Mouse (Mus musculus): ENCODE measurements around the gene Naaladl2. TPM values are rescaled to one million over a fixed set of nuclear protein-coding genes. Genes with fewer than 3 reads are reported as not detected.

The Naaladl2 gene
- polyA plus RNA-seq, 1 experiment from 2014 or later, result 2.1 TPM

- no peaks in the 10 kb centered on the region for H3K36me3 ChIP-seq (ENCODE audit: insufficient read depth, low read length)
- H3K27me3 ChIP-seq (replicated peaks; ENCODE audit: insufficient read depth, low read length), result no peaks in the 10 kb centered on the region
- H3K4me3 ChIP-seq (ENCODE audit: low read depth, low read length), result no peak overlapping the region
- no peak overlapping the region for H3K4me2 ChIP-seq (replicated peaks; ENCODE audit: low read depth, low read length)
- DNase-seq (ENCODE audit: low spot score) (no peak), ATAC-seq (no peak)
- no peaks in the 10 kb centered on the region for H3K9me3 ChIP-seq (ENCODE audit: low read length)
- no peak overlapping the region for H3K9ac ChIP-seq (replicated peaks; ENCODE audit: low read depth)
- H3K4me1 ChIP-seq (ENCODE audit: insufficient read depth, low read depth, low read length), result no peaks in the 10 kb centered on the region
- TF ChIP-seq EP300 (IDR thresholded peaks at IDR 0.05) (no peak), CTCF (IDR thresholded peaks at IDR 0.05) (no peak)
- H3K27ac ChIP-seq (ENCODE audit: low read length), result no peak overlapping the region
These were observed 1095.8 kb downstream of the Naaladl2 start for GRCm38 (mm10) chr3:24048217-24048616.

- H3K4me2 ChIP-seq (replicated peaks; ENCODE audit: low read depth, low read length), result no peak overlapping the region
- H3K4me1 ChIP-seq (ENCODE audit: insufficient read depth, low read depth, low read length), result no peaks in the 10 kb centered on the region
- 93% methylated on average over 1 of the region's 1 CpGs for WGBS
- no peak overlapping the region for H3K9ac ChIP-seq (replicated peaks; ENCODE audit: low read depth)
- no peak overlapping the region for H3K4me3 ChIP-seq (ENCODE audit: low read depth, low read length)
- no peaks in the 10 kb centered on the region for H3K27me3 ChIP-seq (replicated peaks; ENCODE audit: insufficient read depth, low read length)
- H3K36me3 ChIP-seq (ENCODE audit: insufficient read depth, low read length), result no peaks in the 10 kb centered on the region
- H3K27ac ChIP-seq (ENCODE audit: low read length), result no peak overlapping the region
- DNase-seq (ENCODE audit: low spot score) (no peak), ATAC-seq (no peak)
- H3K9me3 ChIP-seq (ENCODE audit: low read length), result no peaks in the 10 kb centered on the region
- TF ChIP-seq EP300 (IDR thresholded peaks at IDR 0.05) (no peak), CTCF (IDR thresholded peaks at IDR 0.05) (no peak)
These were observed 1142.3 kb downstream of the Naaladl2 start for GRCm38 (mm10) chr3:24001741-24002140.

GRCm38 (mm10) chr3:23973727-23974126 is 1170.3 kb downstream of the Naaladl2 start:
- H3K9me3 ChIP-seq (ENCODE audit: low read length), result no peaks in the 10 kb centered on the region
- TF ChIP-seq CTCF (IDR thresholded peaks at IDR 0.05), result no peak
- WGBS, result 52% methylated on average over 1 of the region's 1 CpGs
- DNase-seq (ENCODE audit: low spot score) (no peak), ATAC-seq (no peak)
- no peak overlapping the region for H3K4me3 ChIP-seq (ENCODE audit: low read depth, low read length)
- no peaks in the 10 kb centered on the region for H3K27me3 ChIP-seq (replicated peaks; ENCODE audit: insufficient read depth, low read length)
- no peaks in the 10 kb centered on the region for H3K4me1 ChIP-seq (ENCODE audit: insufficient read depth, low read depth, low read length)
- H3K36me3 ChIP-seq (ENCODE audit: insufficient read depth, low read length), result no peaks in the 10 kb centered on the region
- no peak overlapping the region for H3K9ac ChIP-seq (replicated peaks; ENCODE audit: low read depth)
- H3K4me2 ChIP-seq (replicated peaks; ENCODE audit: low read depth, low read length), result no peak overlapping the region
- H3K27ac ChIP-seq (ENCODE audit: low read length), result no peak overlapping the region

- Histone ChIP-seq H3K4me2 (replicated peaks; ENCODE audit: low read depth, low read length) (no peak overlapping the region), H3K9ac (replicated peaks; ENCODE audit: low read depth) (no peak overlapping the region), H3K4me3 (ENCODE audit: low read depth, low read length) (no peak overlapping the region), H3K36me3 (ENCODE audit: insufficient read depth, low read length) (no peaks in the 10 kb centered on the region), H3K27me3 (replicated peaks; ENCODE audit: insufficient read depth, low read length) (no peaks in the 10 kb centered on the region), H3K4me1 (ENCODE audit: insufficient read depth, low read depth, low read length) (no peaks in the 10 kb centered on the region), H3K27ac (ENCODE audit: low read length) (no peak overlapping the region), H3K9me3 (ENCODE audit: low read length) (no peaks in the 10 kb centered on the region)
- DNase-seq (ENCODE audit: low spot score) (peak; percentile 73), ATAC-seq (peak; percentile 56)
- WGBS, result 45% methylated on average over 4 of the region's 4 CpGs
- TF ChIP-seq EP300 (IDR thresholded peaks at IDR 0.05) (no peak), CTCF (IDR thresholded peaks at IDR 0.05) (no peak)
These were observed 1171.1 kb downstream of the Naaladl2 start for GRCm38 (mm10) chr3:23972747-23973667.

GRCm38 (mm10) chr3:23962961-23963621 is 1181.0 kb downstream of the Naaladl2 start:
- no peak overlapping the region for H3K4me2 ChIP-seq (replicated peaks; ENCODE audit: low read depth, low read length)
- H3K27ac ChIP-seq (ENCODE audit: low read length), result no peak overlapping the region
- TF ChIP-seq CTCF (IDR thresholded peaks at IDR 0.05) (no peak), EP300 (IDR thresholded peaks at IDR 0.05) (no peak)
- H3K27me3 ChIP-seq (replicated peaks; ENCODE audit: insufficient read depth, low read length), result no peaks in the 10 kb centered on the region
- H3K9me3 ChIP-seq (ENCODE audit: low read length), result no peaks in the 10 kb centered on the region
- DNase-seq (ENCODE audit: low spot score) (no peak), ATAC-seq (no peak)
- H3K9ac ChIP-seq (replicated peaks; ENCODE audit: low read depth), result no peak overlapping the region
- no peaks in the 10 kb centered on the region for H3K36me3 ChIP-seq (ENCODE audit: insufficient read depth, low read length)
- H3K4me1 ChIP-seq (ENCODE audit: insufficient read depth, low read depth, low read length), result no peaks in the 10 kb centered on the region
- H3K4me3 ChIP-seq (ENCODE audit: low read depth, low read length), result no peak overlapping the region

GRCm38 (mm10) chr3:23946182-23946581 is 1197.9 kb downstream of the Naaladl2 start:
- TF ChIP-seq CTCF (IDR thresholded peaks at IDR 0.05) (no peak), EP300 (IDR thresholded peaks at IDR 0.05) (no peak)
- Histone ChIP-seq H3K9me3 (ENCODE audit: low read length) (no peaks in the 10 kb centered on the region), H3K4me3 (ENCODE audit: low read depth, low read length) (no peak overlapping the region), H3K4me1 (ENCODE audit: insufficient read depth, low read depth, low read length) (no peaks in the 10 kb centered on the region), H3K4me2 (replicated peaks; ENCODE audit: low read depth, low read length) (no peak overlapping the region), H3K27ac (ENCODE audit: low read length) (no peak overlapping the region), H3K9ac (replicated peaks; ENCODE audit: low read depth) (no peak overlapping the region), H3K27me3 (replicated peaks; ENCODE audit: insufficient read depth, low read length) (no peaks in the 10 kb centered on the region), H3K36me3 (ENCODE audit: insufficient read depth, low read length) (no peaks in the 10 kb centered on the region)
- ATAC-seq (no peak), DNase-seq (ENCODE audit: low spot score) (no peak)
- 50% methylated on average over 2 of the region's 2 CpGs for WGBS
